Mouse (Mus musculus) erythroid progenitor cell, adult 5-6 weeks (primary cell): ENCODE data around the gene Ssh2. TPM values are rescaled to one million over a fixed set of nuclear protein-coding genes. Genes with fewer than 3 reads are reported as not detected.
"Not testable (repeated sequence)": the region's sequence is repeated elsewhere in the genome, so short reads cannot be mapped to it uniquely, and the experiment has no call there.

Experiments
- ATAC-seq: replicated peaks from 2 replicates; pipeline ENCODE4 v1.8.0; 2016; ENCODE audit warnings: moderate number of reproducible peaks, mild to moderate bottlenecking, moderate TSS enrichment, inconsistent platforms; ENCODE audit not compliant: poor library complexity, low FRiP score, severe bottlenecking
- total RNA-seq, 2 experiments: library from RNA; stranded (forward) in 1 of 2; stranded (reverse) in 1 of 2; fragments of 150-400 nt in 1 of 2; fragments of 186-747, 209-891 nt in 1 of 2; gene quantifications; 2 replicates each; pipeline versions ENCODE4 v1.2.3 to v1.2.4; 2015 to 2017; ENCODE audit warnings: low replicate concordance in 2 of 2

Ssh2 gene
- total RNA-seq, 2 experiments from 2014 or later, result 18.8 to 44.0 TPM

- no peak for ATAC-seq
Observed at GRCm38 (mm10) chr11:77381174-77381573, 165.1 kb downstream of the Ssh2 start.

- ATAC-seq, result no peak
Observed at GRCm38 (mm10) chr11:77384151-77384550, 168.1 kb downstream of the Ssh2 start.

GRCm38 (mm10) chr11:77385706-77386690, 169.9 kb downstream of the Ssh2 start:
- ATAC-seq, result no peak

- ATAC-seq, result not testable (repeated sequence)
Observed at GRCm38 (mm10) chr11:77388197-77388596, 172.1 kb downstream of the Ssh2 start.

- no peak for ATAC-seq
Observed at GRCm38 (mm10) chr11:77395539-77395938, 179.5 kb downstream of the Ssh2 start.

- no peak for ATAC-seq
Observed at GRCm38 (mm10) chr11:77402508-77402907, 186.4 kb downstream of the Ssh2 start.

GRCm38 (mm10) chr11:77406329-77406728, 190.2 kb downstream of the Ssh2 start:
- no peak for ATAC-seq

- ATAC-seq, result no peak
Observed at GRCm38 (mm10) chr11:77409879-77410278, 193.8 kb downstream of the Ssh2 start.

GRCm38 (mm10) chr11:77411284-77411683, 195.2 kb downstream of the Ssh2 start:
- ATAC-seq, result no peak

- no peak for ATAC-seq
Observed at GRCm38 (mm10) chr11:77414141-77414839, 198.2 kb downstream of the Ssh2 start.

GRCm38 (mm10) chr11:77416212-77417000, 200.3 kb downstream of the Ssh2 start:
- no peak for ATAC-seq

GRCm38 (mm10) chr11:77418021-77418420, 201.9 kb downstream of the Ssh2 start:
- no peak for ATAC-seq

- ATAC-seq, result peak; percentile 100
Observed at GRCm38 (mm10) chr11:77423175-77423859, 207.2 kb downstream of the Ssh2 start.

- ATAC-seq, result no peak
Observed at GRCm38 (mm10) chr11:77428446-77428845, 212.4 kb downstream of the Ssh2 start.

GRCm38 (mm10) chr11:77437026-77437425, 220.9 kb downstream of the Ssh2 start:
- no peak for ATAC-seq

- ATAC-seq, result no peak
Observed at GRCm38 (mm10) chr11:77440081-77440480, 224.0 kb downstream of the Ssh2 start.

GRCm38 (mm10) chr11:77441020-77441419, 224.9 kb downstream of the Ssh2 start:
- no peak for ATAC-seq

GRCm38 (mm10) chr11:77442186-77443170, 226.4 kb downstream of the Ssh2 start:
- ATAC-seq, result no peak
